Mouse (Mus musculus) T-cell, adult 2 months (primary cell): ENCODE measurements around the gene Kif21b.
A peak's percentile ranks its signal among the peaks of the same experiment; 100 is the strongest.

ENCODE experiments used
- DNase-seq: peaks from one replicate; pipeline ENCODE4 v3.0.0; 2022; ENCODE audit warnings: low spot score

Gene Kif21b

GRCm38 (mm10) chr1:136130951-136131558 is at the start of gene Kif21b:
Kif21b (plus strand) TSS chr1:136131389.
- DNase-seq: peak; percentile 88

GRCm38 (mm10) chr1:136085988-136086685 is 45.1 kb upstream of the Kif21b start:
- DNase-seq: no peak

DNA sequence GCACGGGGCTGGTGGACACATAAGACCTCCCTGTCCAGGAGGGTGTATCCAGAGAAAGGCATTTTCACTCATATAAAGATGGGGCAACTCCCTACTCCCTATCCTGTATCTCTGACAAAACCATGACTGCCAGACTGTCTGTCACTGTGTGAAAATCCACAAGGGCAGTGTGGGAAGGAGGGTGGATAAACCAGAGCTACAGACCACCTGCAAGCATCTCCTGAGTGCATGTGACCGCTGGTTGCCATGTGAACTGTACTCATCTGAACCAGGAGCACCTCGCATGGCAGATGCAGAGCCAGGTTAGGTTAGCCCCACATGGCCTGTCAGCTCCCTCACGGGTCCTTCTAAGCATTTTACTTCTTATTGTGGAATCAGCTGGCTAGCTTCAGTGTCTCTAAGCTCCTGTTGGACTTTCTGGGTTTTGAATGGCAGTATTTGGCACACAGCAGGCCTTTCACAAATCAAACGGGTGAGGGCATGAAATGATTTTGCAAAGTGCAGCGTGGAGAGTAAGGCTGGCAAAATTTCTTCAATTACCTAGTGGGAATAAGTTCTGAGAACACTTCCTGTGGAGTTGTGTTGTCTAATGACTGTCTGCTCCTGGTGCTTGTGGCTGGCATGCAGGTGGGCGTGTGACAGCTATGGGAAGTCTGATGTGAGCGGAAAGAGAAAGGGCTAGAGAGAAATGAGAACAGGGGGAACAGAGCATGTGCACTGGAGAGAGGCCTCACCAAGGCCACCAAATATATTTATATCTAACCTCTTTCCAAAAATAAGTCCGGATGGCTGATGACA is 41.6 kb upstream of the Kif21b start:
- no peak for DNase-seq

- no peak for DNase-seq
These were observed 37.5 kb upstream of the Kif21b start for GRCm38 (mm10) chr1:136093726-136094125.

- DNase-seq: no peak
These were observed 36.4 kb upstream of the Kif21b start for GRCm38 (mm10) chr1:136094807-136095206.

DNA sequence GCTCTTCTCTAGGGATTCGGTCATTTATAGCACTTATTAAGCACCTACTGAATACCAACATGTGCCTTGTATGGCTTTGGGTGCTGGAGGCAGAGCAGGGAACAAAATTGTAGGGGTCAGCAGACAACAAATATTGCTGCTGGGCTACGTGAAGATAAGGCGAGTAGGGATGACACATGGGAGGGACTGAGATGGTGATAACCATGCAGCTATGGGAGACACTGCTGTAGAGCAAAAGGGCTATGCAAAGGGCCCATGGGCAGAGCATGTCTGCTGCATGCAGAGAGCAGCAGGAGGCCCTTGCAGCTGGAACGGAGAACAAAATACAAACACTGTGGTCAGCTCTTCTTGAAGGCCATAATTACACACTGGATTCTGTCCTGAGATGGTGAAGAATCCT is 29.1 kb upstream of the Kif21b start:
- no peak for DNase-seq

- no peak for DNase-seq
These were observed 28.6 kb upstream of the Kif21b start for GRCm38 (mm10) chr1:136102551-136102950.

DNA sequence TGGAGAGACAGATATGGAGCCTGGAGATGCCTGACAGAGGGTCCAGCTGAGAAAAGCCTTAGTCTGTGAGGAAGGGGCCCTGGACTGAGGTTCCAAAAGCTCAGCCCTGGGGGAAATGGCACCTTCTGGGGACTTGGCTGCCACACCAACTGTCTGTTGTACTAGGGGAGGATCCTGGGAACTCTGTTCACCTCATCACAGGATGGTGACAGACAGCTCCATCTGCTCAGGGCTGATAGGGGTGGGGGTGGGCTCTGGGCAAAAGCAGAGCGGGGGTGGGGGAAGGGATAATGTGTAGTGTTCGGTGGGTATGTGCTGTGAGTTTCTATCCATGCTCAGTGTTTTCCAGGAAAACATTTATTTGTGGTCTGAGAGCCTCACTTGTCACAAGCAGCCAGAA is 28.2 kb upstream of the Kif21b start:
- DNase-seq: no peak

DNA sequence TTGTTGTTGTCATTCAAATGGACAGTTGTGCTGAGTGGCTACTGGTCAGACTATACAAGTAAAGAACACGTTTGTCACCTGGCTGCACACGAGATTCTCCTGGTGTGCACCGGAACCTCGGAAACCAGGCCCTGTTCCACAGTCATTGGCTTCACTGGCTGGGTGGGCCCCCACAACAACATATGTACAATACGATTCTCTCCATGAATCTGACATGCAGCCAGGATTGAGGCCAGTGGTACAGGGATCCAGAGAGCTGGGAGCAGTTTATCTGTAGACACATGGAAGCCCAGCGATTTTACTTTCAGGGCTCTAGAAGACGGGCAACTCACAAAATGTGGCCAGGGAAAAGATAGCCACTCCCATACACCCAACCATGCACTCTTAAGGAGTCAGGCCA is 27.5 kb upstream of the Kif21b start:
- DNase-seq: no peak

- DNase-seq: no peak
These were observed 26.4 kb upstream of the Kif21b start for GRCm38 (mm10) chr1:136104741-136105140.

GRCm38 (mm10) chr1:136109464-136109863 is 21.7 kb upstream of the Kif21b start:
- no peak for DNase-seq

DNA sequence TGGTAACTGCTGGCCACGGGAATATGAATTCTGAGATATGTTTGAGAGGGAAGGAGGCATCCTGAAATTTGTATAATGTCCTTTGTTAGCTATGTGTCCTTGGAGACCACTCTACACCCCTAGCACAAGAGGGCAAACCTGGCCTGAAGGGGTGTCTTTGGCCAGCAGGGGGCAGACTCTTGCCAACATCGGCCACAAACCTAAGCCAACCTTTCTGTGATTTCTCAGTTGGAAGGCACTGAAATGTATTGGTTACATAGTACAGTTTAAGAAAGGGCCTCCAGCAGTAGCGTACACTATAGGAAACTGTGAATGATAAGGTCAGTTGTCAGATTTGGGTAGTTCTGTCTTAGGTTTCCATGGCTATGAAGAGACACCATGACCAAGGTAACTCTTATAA is 15.0 kb upstream of the Kif21b start:
- peak; percentile 80 for DNase-seq

- DNase-seq: no peak
These were observed 14.1 kb upstream of the Kif21b start for GRCm38 (mm10) chr1:136117069-136117468.

GRCm38 (mm10) chr1:136118875-136119274 is 12.3 kb upstream of the Kif21b start:
- DNase-seq: peak; percentile 63

- DNase-seq: no peak
These were observed 11.5 kb upstream of the Kif21b start for GRCm38 (mm10) chr1:136119571-136120262.

DNA sequence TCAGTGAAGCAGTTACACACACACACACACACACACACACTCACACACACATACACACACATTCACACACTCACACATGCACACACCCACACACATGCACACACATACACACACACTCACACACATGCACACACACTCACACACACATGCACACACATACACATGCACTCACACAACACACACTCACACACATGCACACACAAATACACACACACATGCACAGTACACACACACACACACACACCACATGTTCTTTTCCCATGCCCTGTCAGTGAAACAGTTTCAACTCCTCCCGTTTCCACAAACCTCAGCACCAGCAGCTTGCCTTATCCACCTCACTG is 11.0 kb upstream of the Kif21b start:
- DNase-seq: no peak

GRCm38 (mm10) chr1:136120785-136121184 is 10.4 kb upstream of the Kif21b start:
- no peak for DNase-seq

DNA sequence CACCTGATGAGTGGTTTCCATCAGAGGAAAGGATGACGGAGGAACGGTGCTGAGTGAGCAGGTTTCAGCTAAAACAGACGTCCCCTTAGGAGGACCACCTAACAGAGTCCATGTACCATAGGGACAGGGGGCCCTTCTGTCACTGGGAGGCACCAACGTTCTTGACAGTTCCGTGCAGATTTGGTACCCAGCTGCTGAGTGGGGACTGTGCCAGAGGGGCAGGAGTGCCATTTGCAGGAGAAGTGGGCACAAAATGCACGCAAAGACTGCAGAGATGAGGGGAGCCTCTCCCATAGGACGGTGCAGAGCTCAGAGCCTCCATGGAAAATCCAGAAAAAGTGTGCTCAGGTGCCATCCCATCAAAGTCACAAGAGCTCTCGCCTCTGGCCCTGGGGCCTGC is 9.2 kb upstream of the Kif21b start:
- no peak for DNase-seq

GRCm38 (mm10) chr1:136126159-136126765 is 4.9 kb upstream of the Kif21b start:
- DNase-seq: no peak

DNA sequence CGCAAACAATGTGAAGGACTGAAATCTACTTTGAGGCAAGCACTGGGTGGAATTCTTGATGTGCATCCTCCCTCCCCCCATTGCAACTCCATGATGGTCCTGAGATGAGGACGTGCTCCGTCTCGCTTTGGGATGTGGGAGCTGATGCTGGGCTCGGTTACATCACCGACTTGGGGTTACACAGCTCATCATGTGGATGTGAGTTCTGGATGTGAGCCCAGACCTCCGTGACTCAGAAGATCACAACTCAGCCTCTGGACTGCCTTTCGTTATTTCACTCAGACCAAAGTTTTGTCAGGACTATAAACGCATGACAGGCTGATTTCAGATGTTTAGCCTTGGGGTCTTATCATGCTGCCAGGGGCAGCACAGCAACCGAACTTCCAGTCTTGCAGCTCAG is 4.3 kb upstream of the Kif21b start:
- DNase-seq: no peak

DNA sequence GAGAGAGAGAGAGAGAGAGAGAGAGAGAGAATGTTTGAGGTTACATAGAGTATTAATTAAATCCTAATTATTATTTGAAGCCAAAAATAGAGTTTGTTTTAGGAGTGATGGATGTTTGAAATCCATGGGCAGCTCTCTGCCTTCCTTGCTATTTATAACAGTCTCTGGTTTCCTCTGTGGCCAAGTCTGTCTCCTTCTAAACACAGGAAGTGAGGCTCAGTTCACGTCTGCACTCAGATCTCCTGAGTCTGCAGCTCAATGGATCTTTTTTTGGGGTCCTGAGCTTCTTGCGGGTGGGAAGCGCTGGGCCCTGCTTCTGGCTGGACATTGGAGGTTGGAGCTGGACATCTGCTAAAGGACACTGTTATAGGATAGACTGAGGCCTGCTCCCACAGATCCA is 3.3 kb upstream of the Kif21b start:
- peak; percentile 48 for DNase-seq

DNA sequence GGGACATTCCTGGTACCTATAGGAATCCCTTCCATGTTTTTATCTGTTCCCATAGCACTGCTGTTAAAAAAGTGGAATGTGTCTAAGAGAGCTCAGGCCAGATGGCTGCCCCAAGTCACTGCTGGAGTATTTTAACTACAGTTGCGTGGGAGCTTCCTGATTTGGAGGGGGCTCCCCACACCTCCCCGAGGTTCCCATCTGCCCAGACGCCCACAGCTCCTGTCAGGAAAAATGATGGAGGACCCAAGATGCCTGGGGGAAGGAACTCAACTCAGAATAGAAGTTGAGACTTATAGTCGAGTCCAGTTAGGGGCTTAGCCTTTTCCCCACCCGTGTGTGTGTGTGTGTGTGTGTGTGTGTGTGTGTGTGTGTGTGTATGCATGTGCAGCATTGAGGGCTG is 2.8 kb upstream of the Kif21b start:
- DNase-seq: no peak
